Mouse (Mus musculus) testis, adult 2 months (tissue): ENCODE measurements at regions not wholly inside any gene's neighbourhood (a gene's known extent, or its start where the extent isn't known, plus 50 kb on each side); places are given as distances from the start of the nearest gene placed in this dataset.

Experiments
- CTCF ChIP-seq: fragments of 200-500 bp; IDR thresholded peaks from 2 replicates; pipeline ENCODE4 v1.5.1; 2012; ENCODE audit warnings: low read depth, mild to moderate bottlenecking, inconsistent platforms, low read length, moderate library complexity; ENCODE audit not compliant: control insufficient read depth, insufficient read depth, insufficient replicate concordance
- POLR2A ChIP-seq: fragments of 200-500 bp; IDR thresholded peaks from 2 replicates; pipeline ENCODE4 v1.6.1; 2012; ENCODE audit warnings: low read depth, mild to moderate bottlenecking, inconsistent platforms, low read length, moderate library complexity; ENCODE audit not compliant: control insufficient read depth

DNA sequence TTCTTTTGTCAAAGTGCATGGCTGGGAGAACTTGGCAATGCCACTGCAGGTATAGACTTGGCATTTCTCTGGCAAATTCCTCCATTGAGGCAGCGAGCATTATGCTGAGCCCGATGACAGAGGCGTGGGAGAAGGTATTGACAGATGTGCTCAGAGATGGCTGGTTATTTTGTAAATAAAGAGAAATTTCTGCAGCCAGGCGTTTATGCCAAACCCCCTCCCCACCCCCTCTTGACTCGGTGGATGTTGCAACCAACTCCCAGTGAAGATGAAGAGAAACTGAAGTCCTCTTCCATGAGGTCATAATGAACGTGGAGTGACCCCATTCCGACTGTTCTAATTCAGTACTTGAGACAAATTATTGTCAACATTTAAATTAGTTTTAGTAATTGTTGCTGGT lies 97.0 kb downstream of the 1700129C05Rik start:
- TF ChIP-seq CTCF (no peak), POLR2A (no peak)
